Mouse (Mus musculus) thymus, adult 2 months (tissue): ENCODE measurements around the gene Josd2. TPM values are rescaled to one million over a fixed set of nuclear protein-coding genes. Genes with fewer than 3 reads are reported as not detected.

Experiments used
- DNase-seq: peaks from one replicate; pipeline ENCODE4 v3.0.0; 2021
- H3K27ac ChIP-seq: fragments of 200-500 bp; 2 replicates; pipeline ENCODE4 v1.5.1; 2012; ENCODE audit warnings: low read length, control low read depth; ENCODE audit not compliant: control insufficient read depth, insufficient read depth
- H3K27me3 ChIP-seq: fragments of 200-500 bp; 2 replicates; pipeline ENCODE4 v1.6.1; 2012; ENCODE audit warnings: mild to moderate bottlenecking, low read length, moderate library complexity, mixed read lengths; ENCODE audit not compliant: control insufficient read depth, insufficient read depth
- H3K36me3 ChIP-seq: fragments of 200-500 bp; 2 replicates; pipeline ENCODE4 v1.6.1; 2012; ENCODE audit warnings: mild to moderate bottlenecking, low read length, moderate library complexity; ENCODE audit not compliant: control insufficient read depth, insufficient read depth
- H3K4me1 ChIP-seq: fragments of 200-500 bp; replicated peaks from 2 replicates; pipeline ENCODE4 v1.6.1; 2012; ENCODE audit warnings: low read length; ENCODE audit not compliant: control insufficient read depth, insufficient read depth
- H3K4me3 ChIP-seq: fragments of 200-500 bp; 2 replicates; pipeline ENCODE4 v1.5.1; 2012; ENCODE audit warnings: mild to moderate bottlenecking, low read length, control low read depth, moderate library complexity; ENCODE audit not compliant: control insufficient read depth, insufficient read depth
- CTCF ChIP-seq: fragments of 200-500 bp; IDR thresholded peaks from 2 replicates; pipeline ENCODE4 v1.5.1; 2012; ENCODE audit warnings: mild to moderate bottlenecking, control low read depth, low read length, moderate library complexity, borderline replicate concordance; ENCODE audit not compliant: control insufficient read depth, poor library complexity, insufficient read depth; ENCODE audit errors: extremely low read depth
- POLR2A ChIP-seq: fragments of 200-500 bp; IDR thresholded peaks from 2 replicates; pipeline ENCODE4 v1.6.1; 2012; ENCODE audit warnings: mild to moderate bottlenecking, low read length, control low read depth, moderate library complexity; ENCODE audit not compliant: control insufficient read depth, poor library complexity, insufficient read depth; ENCODE audit errors: extremely low read depth
- WGBS: fragments of 180-500 bp; shearing (Covaris S2); methylation state at CpG from one replicate; pipeline ENCODE4 v1.1.7; 2018; 5-methylcytosine and 5-hydroxymethylcytosine counted together
- polyA plus RNA-seq: library from polyadenylated mRNA; depleted of rRNA; stranded (reverse); fragments of >200 nt; gene quantifications from 2 replicates; pipeline ENCODE4 v1.2.3, GENCODE M21; 2012

The Josd2 gene
- polyA plus RNA-seq, 1 experiment: 142 TPM

- Histone ChIP-seq H3K27ac (no peak overlapping the region), H3K4me1 (no peaks in the 10 kb centered on the region), H3K36me3 (no peaks in the 10 kb centered on the region), H3K27me3 (no peaks in the 10 kb centered on the region; the same call in 1 of the 2 replicates), H3K4me3 (no peak overlapping the region)
- DNase-seq: no peak
- TF ChIP-seq CTCF (no peak), POLR2A (no peak)
- WGBS: 52% methylated on average over 55 of the region's 57 CpGs
Measured at GRCm38 (mm10) chr7:44461503-44462217, 6.1 kb upstream of the Josd2 start.

- Histone ChIP-seq H3K27me3 (no peaks in the 10 kb centered on the region; the same call in 1 of the 2 replicates), H3K4me3 (no peak overlapping the region), H3K27ac (no peak overlapping the region), H3K36me3 (no peaks in the 10 kb centered on the region), H3K4me1 (no peaks in the 10 kb centered on the region)
- DNase-seq: no peak
- WGBS: 20% methylated on average over 77 of the region's 77 CpGs
- TF ChIP-seq POLR2A: no peak
- no peak for TF ChIP-seq CTCF
Measured at GRCm38 (mm10) chr7:44462218-44463055, 5.3 kb upstream of the Josd2 start.

DNA sequence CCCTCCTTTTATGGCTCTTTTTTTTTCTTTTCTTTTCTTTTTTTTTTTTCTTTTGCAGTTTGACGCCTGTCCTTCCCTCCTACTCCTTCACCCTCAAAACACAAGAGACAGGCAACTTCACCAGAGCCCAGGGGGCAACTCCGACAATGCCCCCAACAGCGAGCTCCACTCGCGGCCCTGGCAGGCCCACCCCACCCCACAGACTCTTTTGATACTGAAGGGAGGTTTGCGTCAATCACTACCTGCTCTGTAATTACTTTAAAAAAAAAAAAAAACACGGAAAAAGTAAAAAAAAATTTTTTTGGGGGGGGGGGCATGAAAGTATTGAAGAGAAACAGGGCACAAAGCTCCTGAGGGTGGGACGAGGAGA lies 4.7 kb upstream of the Josd2 start:
- H3K27ac ChIP-seq: no peak overlapping the region
- no peaks in the 10 kb centered on the region for H3K36me3 ChIP-seq
- TF ChIP-seq POLR2A (no peak), CTCF (no peak)
- H3K27me3 ChIP-seq: no peaks in the 10 kb centered on the region; the same call in 1 of the 2 replicates
- no peak overlapping the region for H3K4me3 ChIP-seq
- WGBS: 23% methylated on average over 8 of the region's 8 CpGs
- DNase-seq: no peak
- no peaks in the 10 kb centered on the region for H3K4me1 ChIP-seq

DNA sequence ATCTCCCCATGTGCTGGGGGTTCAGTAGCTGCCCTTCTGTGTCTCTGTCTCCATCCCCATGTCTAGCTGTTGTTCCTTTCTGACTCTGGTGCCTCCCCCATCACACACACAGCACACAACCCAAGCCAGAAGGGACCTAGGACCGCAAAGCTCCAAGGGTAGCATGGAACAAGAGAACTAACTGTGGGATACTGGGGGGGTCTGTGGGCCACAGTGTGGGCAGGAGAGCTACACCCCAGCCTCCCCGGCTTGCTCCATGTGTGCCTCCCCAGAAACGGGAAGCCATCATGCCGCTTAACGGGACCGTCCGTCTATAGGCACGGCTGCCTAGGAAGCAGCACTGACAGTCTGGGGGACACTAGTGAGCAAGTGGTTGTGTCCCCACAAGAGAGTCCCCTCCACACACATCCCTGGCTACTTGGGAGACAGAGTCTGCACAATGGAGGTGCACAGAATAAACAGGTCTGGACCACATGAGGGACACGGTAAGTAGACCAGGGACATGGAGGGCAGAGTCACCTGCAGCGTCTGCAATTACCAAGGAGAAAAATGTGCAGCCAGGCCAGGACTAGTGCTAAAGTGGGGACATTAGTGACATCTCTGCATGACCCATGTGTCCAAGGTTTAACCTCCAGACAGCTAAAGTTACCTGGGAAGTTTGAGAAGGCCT lies 4.1 kb upstream of the Josd2 start:
- H3K4me1 ChIP-seq: peaks cover 6% of the 10 kb centered on the region
- H3K4me3 ChIP-seq: no peak overlapping the region
- no peak for TF ChIP-seq POLR2A
- H3K27me3 ChIP-seq: no peaks in the 10 kb centered on the region; the same call in 1 of the 2 replicates
- no peaks in the 10 kb centered on the region for H3K36me3 ChIP-seq
- H3K27ac ChIP-seq: no peak overlapping the region
- 86% methylated on average over 10 of the region's 10 CpGs for WGBS
- DNase-seq: no peak

DNA sequence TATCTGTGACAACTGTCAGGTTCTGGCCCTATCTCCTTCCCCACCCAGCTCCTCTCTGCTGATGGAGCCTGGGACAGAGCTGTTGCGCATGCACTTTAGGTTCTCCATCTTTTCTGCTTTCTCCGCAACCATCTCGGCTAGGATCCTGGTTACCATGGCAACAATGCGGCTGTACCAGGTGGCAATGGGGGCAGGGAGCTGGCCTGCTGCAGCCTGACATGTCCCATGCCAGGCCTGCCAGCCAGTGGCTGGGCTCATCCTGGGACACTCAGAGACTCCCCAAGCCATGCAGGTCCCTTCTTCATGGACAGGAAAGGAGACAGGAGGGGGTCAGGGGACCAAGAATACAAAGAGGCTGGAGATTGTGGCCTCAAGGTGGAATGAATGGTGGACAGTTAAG lies 3.3 kb upstream of the Josd2 start:
- Histone ChIP-seq H3K36me3 (no peaks in the 10 kb centered on the region), H3K27me3 (no peaks in the 10 kb centered on the region; the same call in 1 of the 2 replicates), H3K4me1 (peaks cover 8% of the 10 kb centered on the region), H3K4me3 (no peak overlapping the region), H3K27ac (no peak overlapping the region)
- TF ChIP-seq CTCF (no peak), POLR2A (no peak)
- 35% methylated on average over 4 of the region's 4 CpGs for WGBS
- DNase-seq: no peak

- DNase-seq: no peak
- 75% methylated on average over 2 of the region's 2 CpGs for WGBS
Measured at GRCm38 (mm10) chr7:44465111-44465510, 2.7 kb upstream of the Josd2 start, which contains the start of gene Aspdh. TSS of gene Aspdh (plus strand) at chr7:44465391.

More at GRCm38 (mm10) chr7:44465111-44465510, 2.7 kb upstream of the Josd2 start, which contains the start of gene Aspdh:
- H3K36me3 ChIP-seq: no peaks in the 10 kb centered on the region
- no peaks in the 10 kb centered on the region; the same call in 1 of the 2 replicates for H3K27me3 ChIP-seq
- H3K27ac ChIP-seq: no peak within 1 kb of the TSS
- peaks cover 8% of the 10 kb centered on the region for H3K4me1 ChIP-seq
- TF ChIP-seq CTCF (no peak), POLR2A (no peak)
- H3K4me3 ChIP-seq: no peak within 1 kb of the TSS
